9 mouse cellular contexts compared by ENCODE assay signal in the genomic region with DNA sequence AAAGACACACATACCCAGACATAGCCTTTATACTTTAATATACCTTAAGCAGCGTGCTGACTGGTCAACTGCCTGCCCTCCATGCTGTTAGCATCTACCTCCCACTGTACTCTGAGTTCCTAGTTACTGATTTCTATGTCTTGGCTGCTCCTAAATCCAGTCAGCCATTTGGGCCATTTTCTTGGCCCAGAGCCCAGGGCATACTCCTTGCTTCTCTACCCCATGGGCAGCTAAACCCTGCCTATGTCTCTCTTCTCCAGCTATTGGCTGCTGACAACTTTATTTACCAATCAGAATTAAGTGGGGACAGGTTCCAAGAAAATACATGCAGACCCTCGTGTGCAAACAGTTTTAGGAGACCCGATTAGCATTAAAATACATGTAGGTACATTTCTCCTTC.
DNase-seq lines count a peak whose midpoint lies in the region; ATAC-seq lines count a peak whose summit lies in the region.
"Had no signal": no experiment of that assay in that cellular context is flagged by ENCODE, and none has a peak within 500 bp of the region (broad histone marks: within the 10 kb centered on the region; RNA-seq: fewer than 3 reads in every experiment).

No protein-coding gene starts in this region.

- H3K4me3 ChIP-seq in forebrain, embryonic 12.5 days (replicated peaks) = no peak overlapping the region
- no peak overlapping the region for H3K4me3 ChIP-seq in forebrain, embryonic 11.5 days (ENCODE audit: low read depth, low read length)
- no peak overlapping the region for H3K4me3 ChIP-seq in kidney, embryonic 16.5 days (ENCODE audit: low read length)

- no peak for DNase-seq in forebrain, embryonic 11.5 days (ENCODE audit: low spot score)
- peak; percentile 8 for DNase-seq in right cerebral cortex, postnatal 4 days
- no peak for DNase-seq in right cerebral cortex, postnatal 14 days
- no peak for DNase-seq in spleen, adult 18-20 months
- DNase-seq in natural killer cell, adult 2 months (ENCODE audit: low spot score in 2 of 2) = no peak
- DNase-seq in spleen, postnatal 10 days (ENCODE audit: low spot score in 2 of 2) = no peak

- H3K36me3 ChIP-seq in forebrain, embryonic 12.5 days (replicated peaks) = peaks cover 5% of the 10 kb centered on the region
- no peaks in the 10 kb centered on the region for H3K36me3 ChIP-seq in forebrain, embryonic 11.5 days (ENCODE audit: control insufficient read depth, insufficient read depth, low read length)
- H3K36me3 ChIP-seq in kidney, embryonic 16.5 days (ENCODE audit: insufficient read depth, low read length) = 0 out of 2 replicates have a peak, but pooled peaks cover 8% of the 10 kb centered on the region

- H3K27ac ChIP-seq in forebrain, embryonic 12.5 days = no peak overlapping the region
- H3K27ac ChIP-seq in forebrain, embryonic 11.5 days (ENCODE audit: low read depth, low read length) = no peak overlapping the region
- no peak overlapping the region for H3K27ac ChIP-seq in kidney, embryonic 16.5 days (ENCODE audit: low read length)
- H3K27ac ChIP-seq: liver, embryonic 14.5 days had no signal

- peak; percentile 30; the same call in 1 of the 2 replicates for ATAC-seq in forebrain, embryonic 12.5 days (ENCODE audit: low FRiP score)
- ATAC-seq in forebrain, embryonic 11.5 days (replicated peaks; ENCODE audit: low FRiP score) = no peak
- 0 out of 2 replicates have a peak, but pooled peaks have one; percentile 31 for ATAC-seq in kidney, embryonic 16.5 days (ENCODE audit: low FRiP score, low TSS enrichment)

- WGBS in forebrain, embryonic 12.5 days = 60% methylated on average over 3 of the region's 3 CpGs
- 62% methylated on average over 3 of the region's 3 CpGs for WGBS in forebrain, embryonic 11.5 days
- 63% methylated on average over 3 of the region's 3 CpGs for WGBS in kidney, embryonic 16.5 days

- no peaks in the 10 kb centered on the region for H3K27me3 ChIP-seq in forebrain, embryonic 12.5 days
- H3K27me3 ChIP-seq in forebrain, embryonic 11.5 days (ENCODE audit: control insufficient read depth, insufficient read depth, low read length) = no peaks in the 10 kb centered on the region
- H3K27me3 ChIP-seq in kidney, embryonic 16.5 days (ENCODE audit: insufficient read depth, low read length) = no peaks in the 10 kb centered on the region

- no peaks in the 10 kb centered on the region for H3K4me1 ChIP-seq in forebrain, embryonic 12.5 days
- H3K4me1 ChIP-seq in forebrain, embryonic 11.5 days (replicated peaks; ENCODE audit: control insufficient read depth, insufficient read depth, low read length) = no peaks in the 10 kb centered on the region; the same call in 1 of the 2 replicates
- no peaks in the 10 kb centered on the region for H3K4me1 ChIP-seq in kidney, embryonic 16.5 days (ENCODE audit: insufficient read depth, low read length)

- H3K9me3 ChIP-seq in forebrain, embryonic 12.5 days = no peaks in the 10 kb centered on the region
- H3K9me3 ChIP-seq in forebrain, embryonic 11.5 days (ENCODE audit: control insufficient read depth, low read length) = no peaks in the 10 kb centered on the region
- H3K9me3 ChIP-seq in kidney, embryonic 16.5 days (ENCODE audit: low read length) = no peaks in the 10 kb centered on the region

- H3K4me2 ChIP-seq in forebrain, embryonic 12.5 days = no peak overlapping the region
- no peak overlapping the region for H3K4me2 ChIP-seq in forebrain, embryonic 11.5 days (ENCODE audit: low read depth, low read length, severe bottlenecking)
- no peak overlapping the region for H3K4me2 ChIP-seq in kidney, embryonic 16.5 days (replicated peaks; ENCODE audit: low read depth, low read length)

- no peak overlapping the region for H3K9ac ChIP-seq in forebrain, embryonic 12.5 days
- H3K9ac ChIP-seq in forebrain, embryonic 11.5 days (ENCODE audit: low read length) = no peak overlapping the region
- H3K9ac ChIP-seq in kidney, embryonic 16.5 days (replicated peaks; ENCODE audit: low read length) = no peak overlapping the region
- H3K9ac ChIP-seq: liver, embryonic 14.5 days had no signal
